Mouse (Mus musculus) MEL (cell line): ENCODE results near the gene Stim1. TPM values are rescaled to one million over a fixed set of nuclear protein-coding genes. Genes with fewer than 3 reads are reported as not detected.

ENCODE experiments used
- DNase-seq: peaks from one replicate; pipeline ENCODE4 v3.0.0; 2011; ENCODE audit warnings: low read depth, low spot score
- H3K27ac ChIP-seq: 2 replicates; pipeline ENCODE4 v1.5.1; 2012; ENCODE audit warnings: low read depth, mild to moderate bottlenecking, control low read depth, low read length, moderate library complexity; ENCODE audit not compliant: control insufficient read depth
- H3K27me3 ChIP-seq, 2 experiments: fragments of 150-350 bp in 1 of 2; sonication (generic) in 1 of 2; 2 replicates each; pipeline ENCODE4 v1.6.1; 2012; ENCODE audit warnings: low read length in 2 of 2, mild to moderate bottlenecking in 2 of 2, improper control_type of control experiment in 1 of 2, moderate library complexity in 1 of 2; ENCODE audit not compliant: insufficient read depth in 2 of 2, control insufficient read depth in 1 of 2
- H3K36me3 ChIP-seq, 2 experiments: 2 replicates each; pipeline ENCODE4 v1.6.1; 2012 to 2014; ENCODE audit warnings: low read length in 2 of 2, improper control_type of control experiment in 1 of 2, inconsistent platforms in 1 of 2, mild to moderate bottlenecking in 1 of 2; ENCODE audit not compliant: insufficient read depth in 2 of 2, control insufficient read depth in 1 of 2
- H3K4me1 ChIP-seq, 2 experiments: fragments of 150-350 bp in 1 of 2; sonication (generic) in 1 of 2; 2 replicates each; pipeline ENCODE4 v1.6.1; 2012; ENCODE audit warnings: low read length in 2 of 2, improper control_type of control experiment in 1 of 2, mild to moderate bottlenecking in 1 of 2; ENCODE audit not compliant: insufficient read depth in 2 of 2, control insufficient read depth in 1 of 2
- H3K4me3 ChIP-seq, 2 experiments: fragments of 150-350 bp in 1 of 2; sonication (generic) in 1 of 2; 2 replicates each; pipeline ENCODE4 v1.5.1; 2012; ENCODE audit warnings: low read depth in 2 of 2, low read length in 2 of 2, mild to moderate bottlenecking in 2 of 2, moderate library complexity in 2 of 2, control low read depth in 1 of 2, improper control_type of control experiment in 1 of 2; ENCODE audit not compliant: control insufficient read depth in 1 of 2, insufficient read depth in 1 of 2
- H3K79me2 ChIP-seq: 2 replicates; pipeline ENCODE4 v1.6.1; 2012; ENCODE audit warnings: mild to moderate bottlenecking, low read length, moderate library complexity; ENCODE audit not compliant: control insufficient read depth, poor library complexity, insufficient read depth
- H3K9ac ChIP-seq: 2 replicates; pipeline ENCODE4 v1.6.1; 2012; ENCODE audit warnings: low read depth, mild to moderate bottlenecking, control low read depth, low read length, moderate library complexity; ENCODE audit not compliant: control insufficient read depth, poor library complexity, severe bottlenecking
- H3K9me3 ChIP-seq: fragments of 150-350 bp; sonication (generic); replicated peaks from 2 replicates; pipeline ENCODE4 v1.6.1; 2012; ENCODE audit warnings: mild to moderate bottlenecking, low read length, improper control_type of control experiment, moderate library complexity; ENCODE audit not compliant: insufficient read depth
- BHLHE40 ChIP-seq: IDR thresholded peaks from 2 replicates; pipeline ENCODE4 v1.6.1; 2012; ENCODE audit warnings: low read depth, mild to moderate bottlenecking, inconsistent platforms, low read length, improper control_type of control experiment, borderline replicate concordance
- CHD1 ChIP-seq: IDR thresholded peaks from 2 replicates; pipeline ENCODE4 v1.6.1; 2012; ENCODE audit warnings: low read depth, mild to moderate bottlenecking, inconsistent platforms, low read length, improper control_type of control experiment
- CHD2 ChIP-seq: IDR thresholded peaks from 2 replicates; pipeline ENCODE4 v1.6.1; 2011; ENCODE audit warnings: low read length, improper control_type of control experiment
- CTCF ChIP-seq, 3 experiments: IDR thresholded peaks in 2 of 3; conservative IDR thresholded peaks in 1 of 3; 2 replicates each; pipeline ENCODE4 v1.5.1; 2011 to 2012; ENCODE audit warnings: low read length in 3 of 3, low read depth in 2 of 3, mild to moderate bottlenecking in 2 of 3, improper control_type of control experiment in 1 of 3, inconsistent platforms in 1 of 3, mixed read lengths in 1 of 3, moderate library complexity in 1 of 3; ENCODE audit not compliant: control insufficient read depth in 1 of 3, insufficient read depth in 1 of 3, poor library complexity in 1 of 3, severe bottlenecking in 1 of 3
- ELF1 ChIP-seq: IDR thresholded peaks from 2 replicates; pipeline ENCODE4 v1.6.1; 2014; ENCODE audit warnings: low read depth, mild to moderate bottlenecking, inconsistent platforms, low read length, improper control_type of control experiment, moderate library complexity
- ETS1 ChIP-seq: IDR thresholded peaks from 2 replicates; pipeline ENCODE4 v1.6.1; 2012; ENCODE audit warnings: low read depth, mild to moderate bottlenecking, inconsistent platforms, low read length, improper control_type of control experiment, moderate library complexity
- GABPA ChIP-seq: IDR thresholded peaks from 2 replicates; pipeline ENCODE4 v1.6.1; 2012; ENCODE audit warnings: low read depth, mild to moderate bottlenecking, inconsistent platforms, low read length, improper control_type of control experiment, moderate library complexity
- MAX ChIP-seq: IDR thresholded peaks from 2 replicates; pipeline ENCODE4 v1.6.1; 2011; ENCODE audit warnings: low read length, improper control_type of control experiment
- MEF2A ChIP-seq: IDR thresholded peaks from 2 replicates; pipeline ENCODE4 v1.6.1; 2014; ENCODE audit warnings: low read depth, mild to moderate bottlenecking, inconsistent platforms, low read length, improper control_type of control experiment; ENCODE audit not compliant: poor library complexity, insufficient replicate concordance, severe bottlenecking; ENCODE audit errors: extremely low read depth
- MXI1 ChIP-seq: IDR thresholded peaks from 2 replicates; pipeline ENCODE4 v1.6.1; 2011; ENCODE audit warnings: mild to moderate bottlenecking, low read depth, low read length, improper control_type of control experiment
- MYC ChIP-seq: IDR thresholded peaks from 2 replicates; pipeline ENCODE4 v1.6.1; 2011; ENCODE audit warnings: low read depth, mild to moderate bottlenecking, low read length, improper control_type of control experiment, moderate library complexity
- NELFE ChIP-seq: IDR thresholded peaks from 2 replicates; pipeline ENCODE4 v1.6.1; 2011; ENCODE audit warnings: low read depth, low read length, improper control_type of control experiment
- NRF1 ChIP-seq: IDR thresholded peaks from 2 replicates; pipeline ENCODE4 v1.6.1; 2014; ENCODE audit warnings: low read depth, mild to moderate bottlenecking, inconsistent platforms, low read length, improper control_type of control experiment, moderate library complexity; ENCODE audit not compliant: poor library complexity, insufficient read depth, severe bottlenecking
- POLR2A ChIP-seq, 2 experiments: IDR thresholded peaks; 2 replicates each; pipeline ENCODE4 v1.6.1; 2011 to 2012; ENCODE audit warnings: low read length in 2 of 2, mild to moderate bottlenecking in 2 of 2, control low read depth in 1 of 2, improper control_type of control experiment in 1 of 2, low read depth in 1 of 2, moderate library complexity in 1 of 2; ENCODE audit not compliant: control insufficient read depth in 1 of 2, insufficient read depth in 1 of 2, poor library complexity in 1 of 2
- POLR2AphosphoS2 ChIP-seq: IDR thresholded peaks from 2 replicates; pipeline ENCODE4 v1.6.1; 2011; ENCODE audit warnings: low read length, improper control_type of control experiment
- POLR2AphosphoS5 ChIP-seq: IDR thresholded peaks from 2 replicates; pipeline ENCODE4 v1.6.1; 2012; ENCODE audit warnings: low read depth, borderline replicate concordance, mild to moderate bottlenecking, inconsistent platforms, low read length, moderate library complexity, mixed read lengths
- RAD21 ChIP-seq: IDR thresholded peaks from 2 replicates; pipeline ENCODE4 v1.6.1; 2011; ENCODE audit warnings: mild to moderate bottlenecking, low read depth, low read length, improper control_type of control experiment
- RCOR1 ChIP-seq: IDR thresholded peaks from 2 replicates; pipeline ENCODE4 v1.6.1; 2012; ENCODE audit warnings: low read depth, mild to moderate bottlenecking, inconsistent platforms, low read length, improper control_type of control experiment
- SIN3A ChIP-seq: IDR thresholded peaks from 2 replicates; pipeline ENCODE4 v1.6.1; 2012; ENCODE audit warnings: low read length, improper control_type of control experiment, inconsistent platforms
- SMC3 ChIP-seq: IDR thresholded peaks from 2 replicates; pipeline ENCODE4 v1.6.1; 2011; ENCODE audit warnings: low read depth, low read length, improper control_type of control experiment
- TAL1 ChIP-seq: IDR thresholded peaks from 2 replicates; pipeline ENCODE4 v1.6.1; 2012; ENCODE audit warnings: mild to moderate bottlenecking, inconsistent platforms, low read length, moderate library complexity, mixed read lengths
- TBP ChIP-seq: IDR thresholded peaks from 2 replicates; pipeline ENCODE4 v1.8.0; 2011; ENCODE audit warnings: low read depth, low read length, improper control_type of control experiment
- TCF12 ChIP-seq: IDR thresholded peaks from 2 replicates; pipeline ENCODE4 v1.6.1; 2014; ENCODE audit warnings: low read depth, mild to moderate bottlenecking, inconsistent platforms, low read length, improper control_type of control experiment, moderate library complexity
- UBTF ChIP-seq: IDR thresholded peaks from 2 replicates; pipeline ENCODE4 v1.6.1; 2012; ENCODE audit warnings: low read depth, mild to moderate bottlenecking, inconsistent platforms, low read length, improper control_type of control experiment, moderate library complexity, borderline replicate concordance; ENCODE audit not compliant: insufficient read depth
- USF1 ChIP-seq: IDR thresholded peaks from 2 replicates; pipeline ENCODE4 v1.6.1; 2014; ENCODE audit warnings: low read depth, mild to moderate bottlenecking, inconsistent platforms, low read length, improper control_type of control experiment, moderate library complexity
- USF2 ChIP-seq, 2 experiments: IDR thresholded peaks; 2 replicates each; pipeline ENCODE4 v1.6.1; 2011 to 2012; ENCODE audit warnings: improper control_type of control experiment in 2 of 2, low read length in 2 of 2, borderline replicate concordance in 1 of 2, inconsistent platforms in 1 of 2, low read depth in 1 of 2, mild to moderate bottlenecking in 1 of 2; ENCODE audit not compliant: insufficient read depth in 1 of 2
- ZC3H11A ChIP-seq: IDR thresholded peaks from 2 replicates; pipeline ENCODE4 v1.6.1; 2012; ENCODE audit warnings: low read depth, mild to moderate bottlenecking, inconsistent platforms, low read length, improper control_type of control experiment
- ZKSCAN1 ChIP-seq: IDR thresholded peaks from 2 replicates; pipeline ENCODE4 v1.6.1; 2012; ENCODE audit warnings: low read depth, mild to moderate bottlenecking, inconsistent platforms, low read length, improper control_type of control experiment, moderate library complexity
- ZMIZ1 ChIP-seq: IDR thresholded peaks from 2 replicates; pipeline ENCODE4 v1.6.1; 2012; ENCODE audit warnings: low read depth, mild to moderate bottlenecking, inconsistent platforms, low read length, improper control_type of control experiment, moderate library complexity
- polyA plus RNA-seq, 2 experiments: library from polyadenylated mRNA; stranded (reverse) in 1 of 2; unstranded in 1 of 2; fragments of >175 nt in 1 of 2; fragments of >200 nt in 1 of 2; gene quantifications; 2 replicates each; pipeline versions ENCODE4 v1.2.1 to v1.2.4; 2012; ENCODE audit warnings: low replicate concordance in 2 of 2, low read depth in 1 of 2; ENCODE audit not compliant: insufficient read length in 2 of 2, insufficient read depth in 1 of 2, missing spikeins in 1 of 2
- total RNA-seq: library from RNA; depleted of rRNA; stranded (reverse); fragments of 300-350 nt; gene quantifications from 2 replicates; pipeline ENCODE4 v1.2.3, GENCODE M21; 2012

Gene Stim1
- total and polyA plus RNA-seq, 3 experiments = 26.1 to 65.0 TPM; not detected in 1

GRCm38 (mm10) chr7:102333741-102334140 lies 66.1 kb downstream of the Stim1 start:
- H3K27ac ChIP-seq = no peak overlapping the region
- TF ChIP-seq GABPA (no peak), ELF1 (no peak), RCOR1 (no peak), BHLHE40 (no peak), USF2 (IDR thresholded peaks at IDR 0.05; ENCODE audit: borderline replicate concordance in 1 of 2, insufficient read depth in 1 of 2, low read depth in 1 of 2, low read length in 2 of 2) (no peak), SIN3A (no peak), ZMIZ1 (no peak), MYC (no peak), RAD21 (no peak), TAL1 (no peak), UBTF (no peak), ZKSCAN1 (no peak), MXI1 (no peak), NELFE (no peak), POLR2A (IDR thresholded peaks at IDR 0.05; ENCODE audit: control insufficient read depth in 1 of 2, insufficient read depth in 1 of 2, low read depth in 1 of 2, low read length in 2 of 2, poor library complexity in 1 of 2) (no peak), ZC3H11A (no peak), MAX (no peak), CHD2 (no peak), USF1 (no peak)
- H3K27me3 ChIP-seq = no peaks in the 10 kb centered on the region
- DNase-seq = peak; percentile 53
- H3K4me1 ChIP-seq = peaks cover 4 to 6% of the 10 kb centered on the region in 2 experiments
- no peaks in the 10 kb centered on the region for H3K9me3 ChIP-seq
- H3K9ac ChIP-seq = no peak overlapping the region
- peaks cover 0 to 18% of the 10 kb centered on the region in 2 experiments; a peak in 2 of 4 replicates for H3K36me3 ChIP-seq
- H3K79me2 ChIP-seq = peaks cover 5% of the 10 kb centered on the region
- H3K4me3 ChIP-seq = no peak overlapping the region

DNA sequence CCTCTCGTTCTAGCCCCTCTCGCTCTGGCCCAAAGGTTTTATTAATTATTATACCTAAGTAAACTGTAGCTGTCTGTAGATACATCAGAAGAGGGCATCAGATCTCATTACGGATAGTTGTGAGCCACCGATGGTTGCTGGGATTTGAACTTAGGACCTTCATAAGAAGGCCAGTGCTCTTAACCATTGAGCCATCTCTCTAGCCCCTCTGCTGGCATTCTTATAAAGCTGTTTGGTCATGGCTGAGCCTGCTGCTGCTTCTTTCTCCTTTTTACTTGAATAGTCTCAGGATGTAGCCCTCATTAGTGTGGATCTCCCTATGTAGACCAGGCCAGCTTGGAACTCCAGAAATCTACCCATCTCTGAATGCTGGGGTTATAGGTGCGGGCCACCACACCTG lies 69.7 kb downstream of the Stim1 start:
- H3K9me3 ChIP-seq = no peaks in the 10 kb centered on the region
- H3K27me3 ChIP-seq = no peaks in the 10 kb centered on the region
- no peak overlapping the region for H3K9ac ChIP-seq
- DNase-seq = no peak
- no peak overlapping the region for H3K4me3 ChIP-seq
- no peak overlapping the region for H3K27ac ChIP-seq
- TF ChIP-seq SMC3 (no peak), POLR2AphosphoS5 (no peak), CHD2 (no peak), MEF2A (no peak), TCF12 (no peak), CHD1 (no peak), SIN3A (no peak), RAD21 (no peak), MYC (no peak), CTCF (IDR thresholded peaks at IDR 0.05 in 2 of 3, conservative IDR thresholded peaks at IDR 0.05 in 1 of 3; ENCODE audit: control insufficient read depth in 1 of 3, insufficient read depth in 1 of 3, low read depth in 2 of 3, low read length in 3 of 3, poor library complexity in 1 of 3, severe bottlenecking in 1 of 3) (no peak), ZKSCAN1 (no peak), POLR2AphosphoS2 (no peak), ETS1 (no peak), NELFE (no peak), NRF1 (no peak), BHLHE40 (no peak), TBP (no peak), UBTF (no peak), USF1 (no peak), ZMIZ1 (no peak)
- peaks cover 0 to 18% of the 10 kb centered on the region in 2 experiments; a peak in 3 of 4 replicates for H3K36me3 ChIP-seq
- peaks cover 2% of the 10 kb centered on the region; the same call in 1 of the 2 replicates for H3K79me2 ChIP-seq
- peaks cover 3 to 4% of the 10 kb centered on the region in 2 experiments; a peak in 3 of 4 replicates for H3K4me1 ChIP-seq
